Mouse (Mus musculus) cerebellum, adult 9-10 months (tissue): ENCODE results near the gene Mpp3.
A peak's percentile ranks its signal among the peaks of the same experiment; 100 is the strongest.

ENCODE experiments used
- DNase-seq: peaks from one replicate; pipeline ENCODE4 v3.0.0; 2022

The Mpp3 gene

DNA sequence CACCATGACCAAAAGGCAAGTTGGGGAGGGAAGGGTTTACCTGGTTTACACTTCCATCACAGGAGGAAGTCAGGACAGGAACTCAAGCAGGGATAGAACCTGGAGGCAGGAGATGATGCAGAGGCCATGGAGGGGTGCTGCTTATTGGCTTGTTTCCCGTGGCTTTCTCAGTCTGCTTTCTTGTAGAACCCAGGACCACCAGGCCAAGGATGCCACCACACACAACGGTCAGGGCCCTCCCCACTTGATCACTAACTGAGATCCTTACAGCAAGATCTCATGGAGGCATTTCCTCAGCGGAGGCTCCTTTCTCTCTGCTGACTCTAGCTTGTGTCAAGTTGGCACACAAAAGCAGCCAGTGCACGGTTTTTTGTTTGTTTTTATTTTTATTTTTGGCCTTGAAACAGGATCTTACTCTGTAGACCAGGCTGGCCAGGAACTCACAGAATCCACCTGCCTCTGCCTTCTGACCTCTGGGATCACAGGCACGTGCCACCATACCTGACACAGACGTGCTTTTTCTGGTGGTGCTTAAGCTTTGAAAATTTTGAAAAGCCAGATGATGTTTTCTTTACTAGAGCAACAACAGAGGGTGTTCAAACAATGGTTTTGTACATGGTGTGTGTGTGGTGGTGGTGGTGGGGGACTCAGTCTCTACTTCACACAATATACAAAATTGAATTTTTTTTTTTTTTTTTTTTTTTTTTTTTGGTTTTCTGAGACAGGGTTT lies at the start of gene Mpp3:
Gene Mpp3, minus strand, starts transcription at position 375 of the 730 bp plus-strand sequence.
- DNase-seq: peak; percentile 67

DNA sequence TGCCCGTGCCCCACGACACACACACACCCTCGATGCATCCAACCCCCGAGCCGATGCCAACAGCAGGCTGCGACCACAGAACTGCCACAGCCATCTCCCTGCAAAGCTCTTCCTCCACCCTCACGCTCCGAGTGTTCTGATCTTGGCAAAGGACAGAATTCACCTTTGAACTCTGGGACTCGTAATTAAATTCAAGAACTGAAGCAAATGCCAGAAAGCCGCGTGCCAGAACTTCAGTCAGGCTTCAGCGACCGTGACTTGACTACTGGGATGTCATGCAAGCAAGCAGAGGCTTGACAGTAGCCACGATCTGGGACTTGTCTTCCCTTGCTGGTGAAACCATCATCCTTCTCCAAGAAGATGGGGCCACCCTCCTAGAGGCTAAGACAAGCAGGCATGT lies 45.5 kb upstream of the Mpp3 start:
- no peak for DNase-seq

DNA sequence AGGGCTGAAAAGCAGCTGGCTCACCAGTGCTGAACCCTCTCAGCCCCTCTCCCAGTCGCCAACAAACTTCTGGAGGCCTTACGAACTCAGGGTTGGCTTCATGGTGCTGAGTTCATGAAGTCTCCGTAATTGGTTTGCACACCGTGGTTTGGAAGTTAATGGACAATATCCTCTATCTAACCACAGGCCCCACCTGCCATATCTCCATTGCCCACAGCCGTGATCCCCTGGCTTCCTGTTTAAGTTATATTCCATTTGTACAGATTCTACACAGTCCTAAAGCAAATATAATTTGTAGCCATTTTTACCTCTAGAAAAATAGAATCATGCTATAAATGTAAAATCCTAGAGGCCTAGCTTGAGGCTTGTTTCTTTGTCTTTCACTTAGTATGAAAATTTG lies 44.5 kb upstream of the Mpp3 start:
- no peak for DNase-seq

DNA sequence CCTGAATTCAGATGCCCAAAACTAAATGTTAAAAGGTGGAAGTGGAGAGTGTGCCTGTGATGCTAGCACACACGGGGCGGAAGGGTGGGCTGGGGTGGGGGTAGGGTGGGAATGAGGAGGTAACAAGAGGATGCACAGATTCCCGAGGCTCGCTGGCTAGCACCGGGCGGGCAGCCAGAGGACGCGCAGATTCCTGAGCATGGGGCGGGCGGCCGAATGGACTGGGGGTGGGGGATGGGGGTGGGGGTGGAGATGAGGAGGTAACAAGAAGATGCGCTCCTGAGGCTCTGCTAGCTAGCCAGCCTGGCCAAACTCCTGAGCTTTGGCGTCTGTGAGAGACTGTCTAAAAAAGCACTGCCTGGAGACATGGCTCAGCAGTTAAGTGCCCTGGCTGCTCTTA lies 42.2 kb upstream of the Mpp3 start:
- DNase-seq: no peak

DNA sequence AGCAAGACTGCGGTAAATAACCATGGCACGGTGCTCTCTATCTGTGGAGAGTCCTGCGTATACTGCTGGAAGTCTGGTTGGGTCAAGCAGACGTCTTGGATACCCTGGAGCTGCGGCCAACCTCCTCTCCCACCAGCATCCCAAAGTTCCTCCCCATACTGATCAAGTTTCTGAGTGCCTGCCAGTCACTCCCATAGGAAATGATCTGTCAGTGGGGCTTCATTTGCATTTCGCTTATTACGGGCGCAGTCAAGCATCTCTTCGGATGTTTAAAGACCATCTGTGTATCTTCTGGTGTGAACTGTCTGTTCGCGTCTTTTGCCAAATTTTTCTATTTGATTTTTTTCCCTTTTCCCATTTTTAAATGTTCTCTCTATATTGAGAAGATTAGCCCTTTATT lies 41.4 kb upstream of the Mpp3 start:
- no peak for DNase-seq

DNA sequence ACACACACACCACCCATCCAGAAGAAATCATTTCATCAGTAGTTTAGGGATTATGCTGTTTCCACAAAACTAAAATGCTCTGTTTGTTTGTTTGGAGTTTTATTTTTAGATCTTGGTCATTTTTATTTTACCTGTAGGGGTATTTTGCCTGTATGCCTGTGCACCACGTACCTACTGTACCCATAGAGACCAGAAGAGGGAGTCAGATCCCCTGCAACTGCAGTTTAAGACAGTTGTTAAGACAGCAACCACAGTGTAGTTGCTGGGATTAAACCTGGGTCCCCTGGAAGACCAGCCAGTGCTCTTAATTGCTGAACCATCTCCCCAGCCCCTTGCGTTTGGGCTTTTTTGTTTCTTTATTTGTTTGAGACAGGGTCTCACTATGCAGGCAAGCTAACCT lies 40.7 kb upstream of the Mpp3 start:
- DNase-seq: no peak

DNA sequence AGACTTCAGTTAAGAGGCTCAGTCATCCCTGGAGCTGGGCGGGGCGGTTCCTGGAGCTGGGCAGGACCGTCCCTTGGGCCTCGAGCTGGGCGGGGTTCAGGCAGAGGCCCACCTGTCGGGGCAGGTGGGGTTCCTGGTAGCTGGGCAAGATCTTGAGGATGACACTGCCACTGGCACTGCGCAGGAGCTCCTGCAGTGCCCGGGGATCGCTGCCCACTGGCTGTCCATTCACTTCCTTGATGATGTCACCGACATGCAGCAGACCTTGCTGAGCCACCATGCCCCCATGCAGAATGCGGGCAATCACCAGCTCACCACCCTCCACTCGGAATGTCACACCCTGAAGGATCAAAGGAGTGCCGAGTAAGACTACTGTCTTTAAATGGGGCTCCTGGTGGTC lies 34.8 kb upstream of the Mpp3 start:
- no peak for DNase-seq

DNA sequence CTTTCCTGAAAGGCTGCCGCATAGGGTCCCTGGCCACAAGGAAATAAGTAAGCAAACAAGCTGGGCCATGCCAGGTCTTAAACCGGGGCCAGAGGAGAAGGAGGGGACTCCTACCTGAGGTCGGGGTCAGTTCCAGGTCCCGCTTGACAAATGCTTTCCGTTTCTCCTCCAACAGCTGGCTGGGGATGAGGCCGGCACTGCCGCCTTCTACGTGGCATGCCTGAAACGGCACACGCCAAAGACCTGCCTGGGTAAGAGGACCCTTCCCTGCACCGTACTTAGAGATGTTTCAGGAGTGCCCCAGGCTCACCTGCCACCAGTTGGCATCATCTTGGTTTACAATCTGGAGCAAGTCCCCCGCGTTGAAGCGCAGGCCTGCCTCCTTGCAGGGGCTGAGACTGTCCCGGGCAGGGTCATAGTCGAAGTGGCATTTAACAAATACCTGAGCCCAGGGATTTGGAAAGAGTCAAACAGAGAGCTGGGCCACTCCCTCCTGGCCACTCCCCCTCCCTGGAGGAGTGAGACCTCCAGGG lies 33.7 kb upstream of the Mpp3 start:
- no peak for DNase-seq

DNA sequence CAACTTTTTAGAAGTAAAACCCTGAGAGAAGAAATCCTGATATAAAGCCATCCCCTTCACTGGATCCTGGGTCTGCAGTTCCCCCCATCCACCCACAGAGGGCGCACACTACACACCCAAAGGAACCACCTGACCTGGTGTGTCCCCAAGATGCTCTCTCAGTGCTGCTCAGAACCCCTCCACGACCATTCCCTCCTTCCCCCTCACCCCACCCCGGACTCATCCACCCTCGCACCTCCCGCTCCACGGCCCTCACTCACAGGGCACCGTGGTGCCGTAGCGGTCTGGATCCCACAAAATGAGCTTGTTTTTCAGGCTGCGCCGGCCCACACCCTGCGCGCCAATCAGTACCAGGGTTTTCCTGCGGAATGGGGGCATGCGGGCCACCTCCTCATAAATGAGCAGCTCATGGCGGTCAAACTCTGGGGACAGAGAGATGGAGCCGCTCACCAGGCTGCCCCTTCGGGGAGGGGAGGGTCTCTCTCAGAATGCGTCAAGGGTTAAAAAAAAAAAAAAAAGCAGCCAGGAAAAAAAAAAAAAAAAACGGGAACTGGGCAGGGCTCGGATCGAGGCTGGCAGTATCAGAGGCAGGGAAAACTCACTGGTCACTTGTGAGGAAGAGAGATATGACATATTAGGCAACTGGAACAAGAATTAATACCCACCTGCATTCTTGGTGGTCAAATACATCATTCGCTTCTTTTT lies 33.1 kb upstream of the Mpp3 start:
- peak; percentile 92 for DNase-seq

DNA sequence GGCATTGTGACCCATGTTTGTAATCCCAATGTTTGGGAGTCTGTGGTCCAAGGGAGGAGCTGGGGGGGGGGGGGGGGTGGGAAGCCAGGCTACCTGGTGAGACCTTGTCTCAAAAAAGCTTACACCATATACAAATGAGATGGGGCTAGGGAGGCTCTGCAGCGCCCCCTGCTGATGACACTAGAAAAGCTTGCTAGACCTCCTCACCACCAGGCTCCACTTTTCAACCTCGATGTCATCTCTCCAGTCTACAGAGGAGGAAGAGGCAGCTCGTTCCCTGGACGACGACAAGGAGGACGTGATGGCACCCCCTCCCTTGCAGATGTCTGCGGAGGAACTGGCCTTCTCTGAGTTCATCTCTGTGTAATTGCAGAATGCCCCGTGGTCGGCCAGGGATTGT lies 25.6 kb upstream of the Mpp3 start:
- DNase-seq: peak; percentile 79

DNA sequence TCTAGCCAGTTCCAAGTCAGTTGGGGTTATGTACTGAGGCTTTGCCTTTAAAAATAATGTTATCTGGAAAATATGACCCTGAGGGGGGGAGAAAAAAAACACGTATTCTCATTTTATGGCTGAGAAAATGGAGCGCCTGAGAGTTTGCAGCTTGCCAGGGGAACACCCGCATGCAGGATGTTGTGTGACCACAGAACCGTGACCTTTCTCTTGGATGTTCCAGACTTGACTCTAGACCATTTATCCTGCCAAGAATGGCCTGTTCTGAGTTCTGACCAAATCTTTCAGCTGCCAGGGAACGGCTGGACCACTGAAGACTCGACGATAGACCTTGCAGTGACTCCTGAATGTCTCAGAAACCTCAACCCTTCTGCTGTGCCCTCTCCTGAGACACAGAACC lies 24.9 kb upstream of the Mpp3 start:
- no peak for DNase-seq

DNA sequence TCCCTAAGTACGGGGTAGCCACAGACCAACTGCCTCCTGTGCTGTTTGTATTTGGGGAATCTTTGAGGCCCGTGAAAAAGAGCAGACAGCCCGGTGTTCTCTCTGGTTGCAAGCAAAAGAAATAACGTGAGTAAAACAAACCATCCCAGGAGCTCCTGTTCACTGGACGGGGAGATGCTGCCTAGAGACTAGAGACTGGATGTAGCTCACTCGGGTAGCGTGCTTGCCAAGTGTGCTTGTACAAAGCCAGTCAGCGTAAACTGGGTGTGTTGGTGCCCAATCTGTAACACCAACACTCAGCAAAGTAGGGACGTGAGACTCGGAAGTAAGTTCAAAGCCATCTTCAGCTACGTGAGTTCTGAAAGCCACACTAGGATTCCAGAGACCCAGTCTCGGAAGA lies 24.4 kb upstream of the Mpp3 start:
- no peak for DNase-seq

DNA sequence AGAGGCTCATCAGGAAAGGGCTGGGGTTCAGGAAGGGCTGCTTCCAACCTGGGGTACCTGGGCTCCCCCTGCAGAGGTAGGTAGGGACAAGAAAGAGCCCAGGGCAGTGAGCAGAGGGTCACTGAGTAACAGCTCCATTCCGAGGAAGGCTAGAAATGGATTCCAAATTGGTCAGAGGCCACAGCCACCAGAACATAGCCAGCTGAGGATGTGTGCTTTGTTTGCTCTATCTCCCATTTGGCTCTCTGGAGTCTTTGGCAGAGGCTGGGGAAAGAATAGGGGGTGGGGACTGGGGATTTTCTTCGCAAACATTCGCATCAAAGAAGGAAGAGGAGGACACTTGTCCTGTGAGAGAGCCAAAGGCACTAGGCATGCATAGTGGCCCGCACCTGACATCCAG lies 23.7 kb upstream of the Mpp3 start:
- no peak for DNase-seq

DNA sequence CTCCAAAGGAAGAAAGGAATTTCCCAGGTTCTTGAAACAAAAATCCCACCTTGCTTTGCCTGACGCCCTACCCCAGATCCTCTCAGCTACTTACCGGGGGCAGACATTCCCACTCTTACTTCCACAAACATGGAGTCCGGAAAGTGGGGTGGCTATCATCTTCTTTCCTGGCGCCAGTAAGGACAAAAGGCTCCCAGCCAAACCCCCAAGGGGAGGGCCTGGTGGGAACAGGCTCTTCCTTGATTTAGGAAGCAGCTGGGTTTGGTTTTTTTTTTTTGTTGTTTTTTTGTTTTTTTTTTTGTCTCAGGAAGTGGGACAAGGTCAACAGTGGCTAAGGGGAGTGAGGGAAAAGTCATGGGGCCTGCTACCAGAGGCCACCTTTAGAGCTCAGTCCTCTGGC lies 23.3 kb upstream of the Mpp3 start:
- DNase-seq: no peak

DNA sequence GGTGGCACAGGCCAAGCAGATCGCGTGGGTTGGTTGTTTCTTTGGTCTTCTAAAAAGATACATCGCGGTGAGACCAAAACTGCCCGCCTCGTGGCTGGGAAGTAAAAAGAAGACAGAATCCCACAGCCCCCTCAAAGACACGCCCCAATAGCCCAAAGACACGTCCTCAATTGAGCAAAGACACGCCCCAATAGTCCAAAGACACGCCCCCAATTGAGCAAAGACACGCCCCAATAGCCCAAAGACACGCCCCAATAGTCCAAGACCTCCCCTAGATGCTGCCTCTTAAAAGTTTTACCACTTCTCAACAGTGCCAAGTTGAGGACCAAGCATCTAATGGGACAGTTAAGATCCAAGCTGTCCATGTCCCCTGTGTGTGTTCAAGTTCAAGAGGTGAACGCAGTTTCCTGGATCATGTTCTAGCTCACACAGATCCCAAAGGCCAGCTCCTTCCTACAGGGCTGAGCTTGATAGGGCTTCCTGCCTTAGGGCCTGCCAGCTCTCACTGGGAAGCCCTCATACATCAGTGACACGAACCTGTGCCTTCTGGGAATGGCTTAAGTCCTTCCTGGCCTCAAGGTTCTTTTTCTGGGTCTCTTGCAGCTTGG lies 21.7 kb upstream of the Mpp3 start:
- DNase-seq: no peak

DNA sequence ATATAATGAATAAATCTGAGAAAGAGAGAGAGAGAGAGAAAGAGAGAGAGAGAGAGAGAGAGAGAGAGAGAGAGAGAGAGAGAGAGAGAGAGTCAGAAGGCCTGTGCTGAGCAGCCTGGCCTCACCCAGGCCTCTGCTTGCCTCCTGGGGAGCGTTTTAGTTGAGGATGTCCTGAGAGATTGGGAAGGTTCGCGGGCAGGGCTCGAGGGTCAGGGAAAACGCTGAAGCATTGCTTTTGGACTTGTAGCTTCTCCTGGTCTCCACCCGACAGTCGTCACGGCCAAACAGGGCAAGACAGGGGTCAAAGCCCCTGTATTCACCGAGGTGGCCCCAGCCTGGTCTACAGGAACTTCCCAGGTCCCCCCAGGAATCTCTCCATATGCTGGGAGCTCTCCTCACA lies 18.3 kb upstream of the Mpp3 start:
- no peak for DNase-seq

DNA sequence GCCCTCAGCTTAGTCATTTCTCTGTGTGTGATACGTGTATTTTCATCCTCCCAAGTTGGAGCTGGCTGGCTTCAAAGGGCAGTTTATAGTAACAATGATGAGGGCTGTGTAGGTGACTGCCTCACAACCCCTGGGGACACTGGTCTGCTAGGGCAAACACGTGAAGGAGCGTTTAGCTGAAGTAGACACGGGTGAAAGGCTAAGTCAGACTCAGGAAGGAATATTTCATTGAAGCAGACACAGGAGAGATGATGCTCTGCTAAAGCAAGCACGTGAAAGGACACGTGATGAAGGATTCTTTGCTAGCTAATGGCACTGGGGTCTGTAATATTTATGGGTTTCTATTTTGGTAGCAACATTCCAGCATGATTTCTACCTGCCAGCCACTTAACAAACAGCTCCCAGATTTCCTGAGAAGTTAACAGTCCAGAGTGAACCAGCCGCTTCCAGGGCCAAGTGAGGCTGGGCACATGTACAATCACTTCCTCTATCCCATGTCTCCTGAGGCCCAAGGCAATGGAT lies 16.5 kb upstream of the Mpp3 start:
- DNase-seq: no peak

DNA sequence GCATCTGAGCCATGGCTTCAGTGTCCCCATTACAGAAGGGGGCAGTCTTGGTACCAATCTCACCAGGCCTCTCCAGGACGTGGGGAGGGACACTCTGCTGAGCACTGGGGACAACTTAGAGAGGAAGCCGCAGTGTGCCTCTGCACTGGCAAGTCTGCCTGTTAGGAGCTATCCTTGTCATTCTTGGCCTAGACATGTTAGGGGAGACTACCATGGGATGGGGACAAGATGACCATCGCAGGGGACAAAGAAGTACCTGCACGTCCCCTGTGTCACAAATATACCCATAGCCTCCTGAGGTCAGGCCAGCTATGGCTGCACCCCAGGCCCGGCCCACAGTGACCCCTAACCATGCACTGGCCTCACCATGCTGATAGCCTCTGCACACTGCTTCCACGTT lies 15.1 kb upstream of the Mpp3 start:
- no peak for DNase-seq

DNA sequence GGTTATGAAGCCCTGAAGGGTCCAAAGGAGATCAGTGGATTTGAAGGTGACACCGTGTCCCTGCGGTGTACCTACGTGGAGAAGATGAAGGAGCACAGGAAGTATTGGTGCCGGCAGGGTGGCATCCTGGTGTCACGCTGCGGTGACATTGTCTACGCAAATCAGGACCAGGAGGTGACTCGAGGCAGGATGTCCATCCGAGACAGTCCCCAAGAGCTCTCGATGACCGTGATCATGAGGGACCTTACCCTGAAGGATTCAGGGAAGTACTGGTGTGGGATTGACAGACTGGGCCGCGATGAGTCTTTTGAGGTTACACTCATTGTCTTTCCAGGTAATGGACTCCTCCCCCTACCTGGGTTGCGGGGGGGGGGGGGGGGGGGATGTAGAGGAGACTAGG lies 14.7 kb upstream of the Mpp3 start:
- no peak for DNase-seq

DNA sequence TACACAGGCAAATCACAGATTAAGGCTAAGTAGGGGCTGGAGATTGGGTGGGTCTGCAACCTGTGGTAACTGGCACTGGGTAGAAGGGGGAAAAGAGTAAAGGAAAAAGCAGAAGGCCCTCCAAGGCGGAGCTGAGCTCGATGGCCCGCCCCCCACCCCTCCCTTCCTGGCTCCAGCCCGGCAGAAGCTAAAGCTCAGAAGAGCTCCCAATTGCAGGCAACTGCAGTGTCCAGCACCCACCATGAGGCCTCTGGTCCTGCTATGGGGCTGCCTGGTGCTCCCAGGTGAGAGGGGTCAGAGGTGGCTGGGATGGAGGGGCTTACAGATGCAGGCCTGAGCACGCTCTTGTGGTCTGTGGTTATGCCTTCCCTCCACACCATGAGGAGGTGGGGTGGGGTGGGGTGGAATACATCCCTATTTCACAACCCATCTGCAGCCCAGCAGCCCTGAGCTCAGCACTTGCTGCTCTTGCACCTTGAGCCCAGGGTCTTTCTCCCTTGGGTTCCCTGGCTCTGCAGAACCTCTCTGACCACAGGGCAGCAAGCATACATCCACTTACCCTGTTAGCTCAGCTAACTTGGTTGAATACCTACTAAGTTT lies 13.2 kb upstream of the Mpp3 start, which contains the start of gene Cd300lg:
Gene Cd300lg, plus strand, starts transcription at position 160 of the 600 bp plus-strand sequence.
- DNase-seq: no peak

DNA sequence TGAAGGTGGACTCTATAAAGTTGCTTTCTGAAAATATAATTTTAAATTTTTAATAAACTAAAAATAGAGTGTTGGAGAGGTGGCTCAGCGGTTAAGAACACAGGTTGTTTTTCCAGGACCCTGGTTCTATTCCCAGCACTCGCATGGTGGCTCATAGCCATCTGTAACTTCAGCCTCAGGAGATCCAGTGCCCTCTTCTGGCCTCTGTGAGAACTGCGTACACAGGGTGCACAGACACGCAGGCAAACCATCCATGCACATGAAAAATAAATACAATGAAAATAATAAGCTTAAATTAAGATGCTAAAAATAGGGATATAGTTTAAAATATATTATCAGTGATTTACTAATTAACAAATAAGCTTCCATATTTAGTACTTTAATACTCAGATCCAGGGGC lies 12.4 kb upstream of the Mpp3 start:
- DNase-seq: no peak

DNA sequence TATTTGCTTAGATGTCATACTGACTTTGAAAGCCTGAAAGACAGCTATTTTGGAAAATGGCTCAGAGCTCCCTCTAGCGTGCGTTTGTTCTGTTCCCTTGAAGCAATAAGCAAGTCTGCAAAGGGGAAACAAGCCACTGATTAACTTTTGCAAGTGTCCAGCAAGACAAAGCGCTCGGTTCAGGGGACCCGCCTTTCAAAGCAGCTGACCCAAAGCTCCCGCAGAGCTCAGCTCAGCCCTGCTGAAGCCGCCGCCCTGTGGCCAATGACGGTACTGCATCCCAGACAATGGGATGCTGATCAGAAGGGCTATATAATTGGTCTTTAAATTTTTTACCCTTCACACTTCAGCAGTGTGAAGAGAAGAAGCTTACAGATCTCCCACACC lies 11.9 kb upstream of the Mpp3 start:
- peak; percentile 87 for DNase-seq

DNA sequence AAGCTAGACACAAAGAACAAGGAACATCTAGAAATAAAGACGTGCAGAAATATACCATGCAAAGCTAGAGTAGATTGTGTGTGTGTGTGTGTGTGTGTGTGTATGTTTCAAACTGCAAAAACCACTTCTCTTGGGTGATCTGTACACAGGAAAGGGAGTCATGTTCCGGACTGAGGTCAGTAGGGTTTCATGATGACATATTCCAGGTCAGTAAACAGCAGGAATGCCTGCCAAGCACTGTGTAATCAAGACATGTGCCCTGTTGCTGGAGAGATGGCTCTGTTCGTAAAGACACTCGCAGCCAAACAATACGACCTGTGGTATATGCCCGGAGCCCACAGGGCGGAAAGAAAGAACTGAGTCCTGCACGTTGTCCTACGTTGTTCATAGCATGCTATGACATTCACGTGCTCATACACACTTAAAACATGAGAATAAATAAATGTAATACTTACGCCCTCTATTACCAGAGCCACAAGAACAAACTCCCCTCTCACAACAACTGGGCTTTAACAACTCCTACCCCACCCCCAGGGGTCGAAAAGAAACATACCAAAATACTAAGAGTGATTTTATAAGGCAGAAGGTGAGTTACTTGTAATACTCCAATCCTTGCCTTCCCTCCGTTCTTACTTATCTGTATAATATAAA lies 11.4 kb upstream of the Mpp3 start:
- no peak for DNase-seq
